Mouse (Mus musculus) cerebral cortex, adult 2 months (tissue): Measurements from ENCODE around the gene Bglap3.

Experiments
- WGBS: fragments of 180-500 bp; shearing (Covaris S2); methylation state at CpG from one replicate; pipeline ENCODE4 v1.1.7; 2018; 5-methylcytosine and 5-hydroxymethylcytosine counted together

The Bglap3 gene

DNA sequence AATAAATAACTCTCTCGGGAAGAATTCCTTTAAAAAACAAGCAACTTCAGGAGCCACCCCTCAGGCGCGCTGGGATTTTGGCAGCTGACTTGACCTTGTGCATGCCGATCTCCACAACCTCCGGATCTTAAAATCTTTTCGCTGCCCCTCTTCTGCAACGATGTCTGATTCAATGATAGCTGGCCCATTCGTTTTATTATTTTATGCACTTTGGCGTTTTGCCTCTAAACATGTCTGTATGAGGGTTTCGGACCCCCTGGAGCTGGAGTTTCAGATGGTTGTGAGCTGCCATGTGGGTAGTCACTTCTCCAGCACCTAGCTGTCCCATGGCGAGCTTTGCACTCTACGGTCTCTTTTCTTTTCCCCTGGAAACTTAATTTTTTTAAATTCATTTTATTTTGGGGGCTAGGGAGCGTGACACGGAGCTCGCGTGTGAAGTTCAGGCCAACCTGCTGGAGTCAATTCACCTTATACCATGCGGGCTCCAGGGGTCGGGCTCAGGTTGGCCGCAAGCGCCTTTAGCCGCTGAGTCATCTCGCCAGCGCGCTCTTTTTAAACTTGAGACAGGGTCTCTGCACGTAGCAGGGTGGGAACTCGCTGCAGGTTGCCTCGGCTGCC lies 37.0 kb downstream of the Bglap3 start:
- WGBS, result under 1% methylated on average over 27 of the region's 27 CpGs

- 35% methylated on average over 3 of the region's 3 CpGs for WGBS
Observed at GRCm38 (mm10) chr3:88334902-88335435, 37.6 kb downstream of the Bglap3 start.

DNA sequence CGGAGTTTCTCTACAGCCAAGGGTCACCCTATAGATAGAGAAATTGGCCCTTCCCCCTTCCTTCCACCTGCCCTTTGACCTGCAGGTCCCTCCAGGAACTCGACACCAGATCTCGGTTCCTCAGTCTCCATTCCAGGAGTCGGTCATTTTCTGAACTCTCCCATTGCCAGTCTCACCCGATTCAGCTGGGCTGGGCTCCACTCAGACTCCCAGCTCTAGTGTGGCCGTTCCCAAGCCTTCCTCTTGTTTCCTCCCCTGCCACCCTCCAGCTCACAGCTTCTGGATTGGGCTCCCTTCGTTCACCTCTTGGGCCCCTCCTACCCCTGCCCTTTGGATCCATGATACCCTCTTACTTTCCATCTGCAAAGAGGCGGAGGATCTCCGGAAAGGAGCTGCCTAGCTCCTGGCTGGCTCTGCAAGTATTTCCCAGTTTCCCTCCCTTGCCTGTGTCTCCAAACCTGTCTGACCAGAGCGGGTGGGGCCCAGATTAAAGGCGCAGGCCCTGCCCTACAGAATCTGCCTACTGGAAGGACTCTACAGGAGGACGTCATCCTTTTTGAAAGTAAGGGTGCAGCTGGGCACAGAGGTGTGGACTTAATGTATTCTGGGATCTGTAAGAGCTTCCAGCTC lies 38.4 kb downstream of the Bglap3 start:
- 71% methylated on average over 12 of the region's 12 CpGs for WGBS

DNA sequence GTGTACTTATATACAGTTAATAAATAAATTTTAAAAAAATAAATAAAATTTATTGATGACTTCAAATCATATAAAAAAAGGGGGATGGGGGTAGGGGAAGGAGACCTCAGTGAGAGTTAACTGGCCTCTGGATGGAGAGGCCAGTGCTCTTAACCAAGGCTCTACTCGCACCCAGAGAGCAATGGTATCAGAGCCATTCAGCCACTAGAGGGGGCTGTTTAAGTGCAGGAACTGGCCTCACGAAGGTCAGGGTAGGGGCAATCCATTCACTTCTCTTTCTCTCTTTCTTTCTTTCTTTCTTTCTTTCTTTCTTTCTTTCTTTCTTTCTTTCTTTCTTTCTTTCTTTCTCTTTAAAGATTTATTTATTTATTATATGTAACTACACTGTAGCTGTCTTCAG lies 41.3 kb downstream of the Bglap3 start:
- 31% methylated on average over 2 of the region's 2 CpGs for WGBS

GRCm38 (mm10) chr3:88328956-88329355 lies 43.6 kb downstream of the Bglap3 start:
- 81% methylated on average over 5 of the region's 5 CpGs for WGBS

GRCm38 (mm10) chr3:88324951-88325405 lies 47.6 kb downstream of the Bglap3 start, which contains the start of gene Glmp:
Glmp (plus strand) TSS chr3:88325023.
- WGBS, result under 1% methylated on average over 10 of the region's 10 CpGs
